In the genomic region with DNA sequence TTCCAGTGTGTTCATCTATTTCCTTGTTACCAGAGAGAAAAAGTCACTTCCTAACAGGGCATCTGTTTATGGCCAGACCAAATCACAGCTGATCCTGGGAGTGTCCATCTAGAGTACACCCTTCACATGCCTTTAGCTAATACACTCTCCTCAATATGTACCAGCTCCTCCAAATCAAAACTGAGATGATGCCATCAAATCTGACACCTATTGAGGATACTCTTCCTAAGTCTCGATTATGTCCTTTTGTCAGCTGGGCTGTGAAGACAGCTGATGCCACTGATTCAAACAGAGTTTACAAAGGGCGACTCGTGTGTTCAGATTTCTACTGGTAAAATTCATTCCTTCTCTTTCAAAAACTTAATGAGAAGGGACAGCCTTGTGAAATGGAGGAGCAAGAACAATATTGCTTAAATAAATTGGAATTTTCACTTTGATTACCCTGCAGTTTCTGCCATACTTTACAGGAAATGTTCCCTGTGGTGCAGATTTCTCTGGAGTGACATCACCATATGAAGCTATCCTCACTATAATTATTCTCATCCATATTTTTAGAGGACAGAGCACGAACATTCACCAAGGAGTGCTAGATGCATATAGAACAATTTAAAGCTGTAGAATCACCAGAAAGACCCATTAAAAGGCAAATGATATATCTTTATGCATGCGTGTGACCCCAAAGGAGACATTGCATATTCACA, we compare ENCODE assay signal across 22 mouse cellular contexts. TPM values are rescaled to one million over a fixed set of nuclear protein-coding genes. Genes with fewer than 3 reads are reported as not detected.
DNase-seq lines count a peak whose midpoint lies in the region; ATAC-seq lines count a peak whose summit lies in the region.
"Had no signal": no experiment of that assay in that cellular context is flagged by ENCODE, and none has a peak within 500 bp of the region (broad histone marks: within the 10 kb centered on the region; RNA-seq: fewer than 3 reads in every experiment).

No protein-coding gene starts in this region.

- no peaks in the 10 kb centered on the region for H3K27me3 ChIP-seq in hindbrain, embryonic 14.5 days (ENCODE audit: control insufficient read depth, insufficient read depth, low read length)
- H3K27me3 ChIP-seq in midbrain, embryonic 15.5 days (replicated peaks), result no peaks in the 10 kb centered on the region
- no peaks in the 10 kb centered on the region for H3K27me3 ChIP-seq in heart, embryonic 11.5 days (ENCODE audit: control insufficient read depth, insufficient read depth, low read length)
- H3K27me3 ChIP-seq: CH12.LX; limb, embryonic 12.5 days had no signal

- no peaks in the 10 kb centered on the region for H3K36me3 ChIP-seq in hindbrain, embryonic 14.5 days (replicated peaks; ENCODE audit: control insufficient read depth, insufficient read depth)
- H3K36me3 ChIP-seq in midbrain, embryonic 15.5 days (replicated peaks), result no peaks in the 10 kb centered on the region
- H3K36me3 ChIP-seq in heart, embryonic 11.5 days (ENCODE audit: control insufficient read depth, insufficient read depth, low read length), result no peaks in the 10 kb centered on the region
- H3K36me3 ChIP-seq: limb, embryonic 12.5 days had no signal

- 0 out of 2 replicates have a peak, but pooled peaks cover 3% of the 10 kb centered on the region for H3K4me1 ChIP-seq in hindbrain, embryonic 14.5 days (replicated peaks; ENCODE audit: control insufficient read depth, insufficient read depth, low read length)
- H3K4me1 ChIP-seq in midbrain, embryonic 15.5 days, result peaks cover 7% of the 10 kb centered on the region; the same call in 1 of the 2 replicates
- H3K4me1 ChIP-seq in heart, embryonic 11.5 days (ENCODE audit: control insufficient read depth, insufficient read depth, low read length), result no peaks in the 10 kb centered on the region
- H3K4me1 ChIP-seq: limb, embryonic 12.5 days had no signal

- no peaks in the 10 kb centered on the region for H3K9me3 ChIP-seq in hindbrain, embryonic 14.5 days (ENCODE audit: control insufficient read depth, low read length)
- H3K9me3 ChIP-seq in midbrain, embryonic 15.5 days, result no peaks in the 10 kb centered on the region
- H3K9me3 ChIP-seq in heart, embryonic 11.5 days (replicated peaks; ENCODE audit: control insufficient read depth, low read length), result no peaks in the 10 kb centered on the region
- H3K9me3 ChIP-seq: limb, embryonic 12.5 days had no signal

- H3K4me3 ChIP-seq in hindbrain, embryonic 14.5 days (replicated peaks; ENCODE audit: low read length), result no peak overlapping the region
- no peak overlapping the region for H3K4me3 ChIP-seq in midbrain, embryonic 15.5 days
- no peak overlapping the region for H3K4me3 ChIP-seq in heart, embryonic 11.5 days (ENCODE audit: low read depth, low read length)
- H3K4me3 ChIP-seq: left cerebral cortex, adult 2 months; limb, embryonic 12.5 days had no signal

- DNase-seq in frontal cortex, adult 2 months (ENCODE audit: extremely low spot score in 1 of 2, low spot score in 1 of 2), result no peak
- no peak for DNase-seq in hindbrain, embryonic 14.5 days (ENCODE audit: low spot score)
- no peak for DNase-seq in right cerebral cortex, postnatal 4 days
- DNase-seq in layer of hippocampus, adult 8-10 months (ENCODE audit: low spot score in 2 of 2), result no peak
- DNase-seq: cerebellum, adult 11 months; lung, postnatal 10 days; right cerebral cortex, postnatal 14 days; thymus, postnatal 36 days had no signal

- 30% methylated on average over 5 of the region's 5 CpGs for WGBS in hindbrain, embryonic 14.5 days
- 21% methylated on average over 5 of the region's 5 CpGs for WGBS in midbrain, embryonic 15.5 days
- 73% methylated on average over 5 of the region's 5 CpGs for WGBS in heart, embryonic 11.5 days (ENCODE audit: insufficient replicate concordance)

- H3K4me2 ChIP-seq in hindbrain, embryonic 14.5 days (replicated peaks), result no peak overlapping the region
- H3K4me2 ChIP-seq in midbrain, embryonic 15.5 days, result no peak overlapping the region
- H3K4me2 ChIP-seq in heart, embryonic 11.5 days, result no peak overlapping the region
- H3K4me2 ChIP-seq: limb, embryonic 12.5 days had no signal

- H3K9ac ChIP-seq in hindbrain, embryonic 14.5 days, result no peak overlapping the region
- no peak overlapping the region for H3K9ac ChIP-seq in midbrain, embryonic 15.5 days
- no peak overlapping the region for H3K9ac ChIP-seq in heart, embryonic 11.5 days (ENCODE audit: low read depth, low read length)
- H3K9ac ChIP-seq: limb, embryonic 12.5 days; liver, embryonic 14.5 days had no signal

- peak; percentile 47; the same call in 1 of the 2 replicates for ATAC-seq in frontal cortex, adult (ENCODE audit: low TSS enrichment)
- peak; percentile 40; the same call in 1 of the 2 replicates for ATAC-seq in hindbrain, embryonic 14.5 days (ENCODE audit: low FRiP score)
- peak; percentile 56 for ATAC-seq in midbrain, embryonic 15.5 days (replicated peaks)
- no peak for ATAC-seq in heart, embryonic 11.5 days (replicated peaks; ENCODE audit: insufficient number of reproducible peaks, low FRiP score, low TSS enrichment)
- no peak for ATAC-seq in erythroblast, adult 5-6 weeks (replicated peaks; ENCODE audit: low FRiP score, poor library complexity, severe bottlenecking)

- peak overlapping the region; percentile 65 for H3K27ac ChIP-seq in hindbrain, embryonic 14.5 days
- H3K27ac ChIP-seq in midbrain, embryonic 15.5 days, result peak overlapping the region; percentile 71
- no peak overlapping the region for H3K27ac ChIP-seq in heart, embryonic 11.5 days (ENCODE audit: low read depth, low read length)
- H3K27ac ChIP-seq: left cerebral cortex, adult 2 months; limb, embryonic 12.5 days; liver, embryonic 14.5 days had no signal

RNA-seq across cellular contexts. Expression of a gene that starts 24.8 kb away (rescaled TPM):
- polyA plus RNA-seq in frontal cortex, adult 2 months (2012; rRNA removed), result not detected in 2 replicates
- polyA plus RNA-seq in hindbrain, embryonic 14.5 days (2014; fragmentation: Nextera tagmentation; extraction: Ambion mirVana), result not detected in 2 replicates
- not detected in 2 replicates for polyA plus RNA-seq in midbrain, embryonic 15.5 days (2015; fragmentation: Nextera tagmentation; extraction: Ambion mirVana)
- not detected in 2 replicates for polyA plus RNA-seq in heart, embryonic 11.5 days (2014; fragmentation: Nextera tagmentation; extraction: Ambion mirVana)
- total RNA-seq in erythroblast, adult 5-6 weeks (2015; ENCODE audit: low replicate concordance), result not detected in 2 replicates
- not detected in 2 replicates for total RNA-seq in erythroblast, adult 5-6 weeks (2017; ENCODE audit: low replicate concordance)
- not detected for total RNA-seq in layer of hippocampus, adult 8-10 months (2022)
- total RNA-seq: CH12.LX; granulocyte monocyte progenitor cell, adult 5-6 weeks; layer of hippocampus, adult 18-20 months; left cerebral cortex, adult 2 months; megakaryocyte-erythroid progenitor cell, adult 5-6 weeks had no signal
- polyA plus RNA-seq: embryonic facial prominence, embryonic 14.5 days; heart, embryonic 16.5 days; kidney, embryonic 14.5 days; limb, embryonic 12.5 days; liver, embryonic 14.5 days had no signal

Comparison
In these comparisons a context has a peak if more than half of its experiments do, and no peak if none do; other contexts are left out.
1. ATAC-seq: peak in frontal cortex, adult (single experiment), hindbrain, embryonic 14.5 days (single experiment) and midbrain, embryonic 15.5 days (single experiment); none in heart, embryonic 11.5 days (single experiment) and erythroblast, adult 5-6 weeks (single experiment).